Mouse (Mus musculus) heart, embryonic 14.5 days (tissue): Measurements from ENCODE around the gene Klhl24. TPM values are rescaled to one million over a fixed set of nuclear protein-coding genes. Genes with fewer than 3 reads are reported as not detected.
"Not testable (repeated sequence)": the region's sequence is repeated elsewhere in the genome, so short reads cannot be mapped to it uniquely, and the experiment has no call there.

Source experiments
- ATAC-seq: fragments of 200-750 bp; cut with Nextera tagmentation; 2 replicates; pipeline ENCODE4 v1.8.0; 2017; ENCODE audit warnings: low read depth, moderate TSS enrichment; ENCODE audit not compliant: insufficient number of reproducible peaks, insufficient read depth, low FRiP score
- H3K27ac ChIP-seq, 2 experiments: fragments of 200-500 bp in 1 of 2; fragments of 300-500 bp in 1 of 2; sonication (generic) in 1 of 2; replicated peaks in 1 of 2; 2 replicates each; pipeline ENCODE4 v1.5.1; 2012 to 2014; ENCODE audit warnings: low read depth in 2 of 2, low read length in 2 of 2, control low read depth in 1 of 2, mild to moderate bottlenecking in 1 of 2, mixed read lengths in 1 of 2; ENCODE audit not compliant: control insufficient read depth in 1 of 2, insufficient read depth in 1 of 2
- H3K27me3 ChIP-seq: fragments of 300-500 bp; sonication (generic); 2 replicates; pipeline ENCODE4 v1.6.1; 2014; ENCODE audit warnings: mild to moderate bottlenecking, low read length, control low read depth; ENCODE audit not compliant: control insufficient read depth, insufficient read depth
- H3K36me3 ChIP-seq: fragments of 300-500 bp; sonication (generic); 2 replicates; pipeline ENCODE4 v1.6.1; 2014; ENCODE audit warnings: mild to moderate bottlenecking, control low read depth, low read length, mixed read lengths; ENCODE audit not compliant: control insufficient read depth, insufficient read depth
- H3K4me1 ChIP-seq, 2 experiments: fragments of 200-500 bp in 1 of 2; fragments of 300-500 bp in 1 of 2; sonication (generic) in 1 of 2; 2 replicates each; pipeline ENCODE4 v1.6.1; 2012 to 2014; ENCODE audit warnings: low read length in 2 of 2, control low read depth in 1 of 2, mixed read lengths in 1 of 2; ENCODE audit not compliant: control insufficient read depth in 2 of 2, insufficient read depth in 2 of 2
- H3K4me2 ChIP-seq: fragments of 300-500 bp; sonication (generic); 2 replicates; pipeline ENCODE4 v1.6.1; 2014; ENCODE audit warnings: mild to moderate bottlenecking, low read length
- H3K4me3 ChIP-seq, 2 experiments: fragments of 200-500 bp in 1 of 2; fragments of 300-500 bp in 1 of 2; sonication (generic) in 1 of 2; 2 replicates each; pipeline ENCODE4 v1.5.1; 2012 to 2014; ENCODE audit warnings: low read length in 2 of 2, mild to moderate bottlenecking in 2 of 2, control low read depth in 1 of 2, low read depth in 1 of 2, moderate library complexity in 1 of 2; ENCODE audit not compliant: control insufficient read depth in 1 of 2, insufficient read depth in 1 of 2
- H3K9ac ChIP-seq: fragments of 300-500 bp; sonication (generic); 2 replicates; pipeline ENCODE4 v1.6.1; 2014; ENCODE audit warnings: mild to moderate bottlenecking, low read length
- H3K9me3 ChIP-seq: fragments of 300-500 bp; sonication (generic); 2 replicates; pipeline ENCODE4 v1.6.1; 2016; ENCODE audit warnings: low read length, control low read depth; ENCODE audit not compliant: control insufficient read depth
- WGBS: fragments of 180-500 bp; shearing (Covaris S2); extraction: QIAGEN DNeasy Blood & Tissue Kit; methylation state at CpG from one replicate; pipeline ENCODE4 v1.1.7; 2014; 5-methylcytosine and 5-hydroxymethylcytosine counted together
- polyA plus RNA-seq: library from polyadenylated mRNA; unstranded; fragments of >200 nt; fragmentation: Nextera tagmentation; extraction: Ambion mirVana; gene quantifications from 2 replicates; pipeline ENCODE4 v1.2.1, GENCODE M21; 2014

Gene Klhl24
- polyA plus RNA-seq, 1 experiment from 2014 or later = 59.2 TPM

- H3K36me3 ChIP-seq = peaks cover 84% of the 10 kb centered on the region
Measured at GRCm38 (mm10) chr16:20106996-20107395, 9.7 kb downstream of the Klhl24 start.

GRCm38 (mm10) chr16:20108961-20109360 lies 11.6 kb downstream of the Klhl24 start:
- Histone ChIP-seq H3K36me3 (peaks cover 81% of the 10 kb centered on the region), H3K4me2 (no peak overlapping the region), H3K9ac (no peak overlapping the region), H3K27ac (no peak overlapping the region), H3K9me3 (peaks cover 6% of the 10 kb centered on the region), H3K4me1 (no peaks in the 10 kb centered on the region), H3K4me3 (no peak overlapping the region), H3K27me3 (no peaks in the 10 kb centered on the region)
- WGBS = 93% methylated on average over 6 of the region's 6 CpGs
- ATAC-seq = no peak

More at GRCm38 (mm10) chr16:20106996-20107395, 9.7 kb downstream of the Klhl24 start:
- Histone ChIP-seq H3K4me1 (no peaks in the 10 kb centered on the region), H3K4me3 (no peak overlapping the region), H3K4me2 (no peak overlapping the region), H3K27me3 (no peaks in the 10 kb centered on the region), H3K9me3 (peaks cover 13% of the 10 kb centered on the region), H3K9ac (no peak overlapping the region), H3K27ac (no peak overlapping the region)
- 87% methylated on average over 8 of the region's 8 CpGs for WGBS
- ATAC-seq = no peak

- H3K9me3 ChIP-seq = 0 out of 2 replicates have a peak, but pooled peaks cover 2% of the 10 kb centered on the region
- H3K27me3 ChIP-seq = no peaks in the 10 kb centered on the region
- H3K9ac ChIP-seq = no peak overlapping the region
- peaks cover 88% of the 10 kb centered on the region for H3K36me3 ChIP-seq
- 78% methylated on average over 2 of the region's 2 CpGs for WGBS
- H3K4me3 ChIP-seq = no peak overlapping the region
- no peak for ATAC-seq
- H3K4me2 ChIP-seq = no peak overlapping the region
- H3K27ac ChIP-seq = no peak overlapping the region
- H3K4me1 ChIP-seq = no peaks in the 10 kb centered on the region
Measured at GRCm38 (mm10) chr16:20112649-20113048, 15.3 kb downstream of the Klhl24 start.

GRCm38 (mm10) chr16:20116069-20116468 lies 18.7 kb downstream of the Klhl24 start:
- no peak overlapping the region for H3K27ac ChIP-seq
- H3K9ac ChIP-seq = no peak overlapping the region
- H3K36me3 ChIP-seq = peaks cover 87% of the 10 kb centered on the region
- no peak for ATAC-seq
- H3K4me3 ChIP-seq = no peak overlapping the region
- H3K4me1 ChIP-seq = no peaks in the 10 kb centered on the region
- 68% methylated on average over 4 of the region's 4 CpGs for WGBS
- no peak overlapping the region for H3K4me2 ChIP-seq
- H3K9me3 ChIP-seq = 0 out of 2 replicates have a peak, but pooled peaks cover 2% of the 10 kb centered on the region
- no peaks in the 10 kb centered on the region for H3K27me3 ChIP-seq

- not testable (repeated sequence) for H3K9me3 ChIP-seq, H3K27me3 ChIP-seq, H3K4me3 ChIP-seq, H3K9ac ChIP-seq, ATAC-seq, H3K4me1 ChIP-seq, H3K27ac ChIP-seq, H3K4me2 ChIP-seq
- peaks cover 58% of the 10 kb centered on the region for H3K36me3 ChIP-seq
- WGBS = 68% methylated on average over 10 of the region's 10 CpGs
Measured at GRCm38 (mm10) chr16:20126319-20126883, 29.1 kb downstream of the Klhl24 start.

GRCm38 (mm10) chr16:20130397-20130796 lies 33.1 kb downstream of the Klhl24 start:
- Histone ChIP-seq H3K9ac (no peak overlapping the region), H3K9me3 (no peaks in the 10 kb centered on the region), H3K4me2 (no peak overlapping the region), H3K27me3 (no peaks in the 10 kb centered on the region), H3K27ac (no peak overlapping the region), H3K4me1 (no peaks in the 10 kb centered on the region), H3K4me3 (no peak overlapping the region), H3K36me3 (peaks cover 24% of the 10 kb centered on the region)
- no peak for ATAC-seq
- 28% methylated on average over 2 of the region's 2 CpGs for WGBS

- H3K9ac ChIP-seq = peak within 1 kb of the TSS; percentile 95
- H3K9me3 ChIP-seq = no peaks in the 10 kb centered on the region
- peak; percentile 92 for ATAC-seq
- H3K4me1 ChIP-seq = peaks cover 5 to 15% of the 10 kb centered on the region in 2 experiments
- H3K4me3 ChIP-seq = peak within 1 kb of the TSS; percentile 80 to 94
- under 1% methylated on average over 88 of the region's 92 CpGs for WGBS
- peak within 1 kb of the TSS; percentile 81 for H3K4me2 ChIP-seq
- H3K36me3 ChIP-seq = 0 out of 2 replicates have a peak, but pooled peaks cover 9% of the 10 kb centered on the region
- H3K27me3 ChIP-seq = no peaks in the 10 kb centered on the region
- peak within 1 kb of the TSS; percentile 92 for H3K27ac ChIP-seq
Measured at GRCm38 (mm10) chr16:20140772-20141531, 43.6 kb downstream of the Klhl24 start, which contains the start of gene Yeats2. Gene Yeats2 (plus strand): TSS chr16:20141063.
